Mouse (Mus musculus): ENCODE measurements at regions not wholly inside any gene's neighbourhood (a gene's known extent, or its start where the extent isn't known, plus 50 kb on each side); places are given as distances from the start of the nearest gene placed in this dataset.

- TF ChIP-seq CTCF (IDR thresholded peaks at IDR 0.05; ENCODE audit: borderline replicate concordance, extremely low read depth, insufficient read depth, insufficient read length), result no peak
- TF ChIP-seq POLR2A (IDR thresholded peaks at IDR 0.05; ENCODE audit: borderline replicate concordance, extremely low read depth, insufficient read depth, insufficient read length, poor library complexity, severe bottlenecking), result no peak
These were observed 51.7 kb upstream of the Ank start for GRCm38 (mm10) chr15:27414819-27415218.
